Mouse (Mus musculus): ENCODE data around the gene Hcn3. TPM values are rescaled to one million over a fixed set of nuclear protein-coding genes. Genes with fewer than 3 reads are reported as not detected.

Gene Hcn3
- total and polyA plus RNA-seq, 2 experiments from 2014 or later: 38.1 to 85.7 TPM

GRCm38 (mm10) chr3:89147979-89148311 lies 12.1 kb downstream of the Hcn3 start:
- Histone ChIP-seq H3K4me2 (ENCODE audit: low read depth, low read length) (no peak overlapping the region), H3K4me1 (ENCODE audit: insufficient read depth, low read length) (no peaks in the 10 kb centered on the region), H3K27ac (no peak overlapping the region), H3K9ac (replicated peaks; ENCODE audit: low read length) (no peak overlapping the region), H3K36me3 (ENCODE audit: insufficient read depth, low read length) (peaks cover 5% of the 10 kb centered on the region; the same call in 1 of the 2 replicates), H3K4me3 (ENCODE audit: low read length) (no peak overlapping the region), H3K27me3 (ENCODE audit: insufficient read depth, low read length) (no peaks in the 10 kb centered on the region), H3K9me3 (ENCODE audit: low read length) (no peaks in the 10 kb centered on the region)
- WGBS: 23% methylated on average over 15 of the region's 15 CpGs
- ATAC-seq: no peak
- DNase-seq (ENCODE audit: low spot score): no peak
- TF ChIP-seq CTCF (IDR thresholded peaks at IDR 0.05; ENCODE audit: low read depth): no peak

DNA sequence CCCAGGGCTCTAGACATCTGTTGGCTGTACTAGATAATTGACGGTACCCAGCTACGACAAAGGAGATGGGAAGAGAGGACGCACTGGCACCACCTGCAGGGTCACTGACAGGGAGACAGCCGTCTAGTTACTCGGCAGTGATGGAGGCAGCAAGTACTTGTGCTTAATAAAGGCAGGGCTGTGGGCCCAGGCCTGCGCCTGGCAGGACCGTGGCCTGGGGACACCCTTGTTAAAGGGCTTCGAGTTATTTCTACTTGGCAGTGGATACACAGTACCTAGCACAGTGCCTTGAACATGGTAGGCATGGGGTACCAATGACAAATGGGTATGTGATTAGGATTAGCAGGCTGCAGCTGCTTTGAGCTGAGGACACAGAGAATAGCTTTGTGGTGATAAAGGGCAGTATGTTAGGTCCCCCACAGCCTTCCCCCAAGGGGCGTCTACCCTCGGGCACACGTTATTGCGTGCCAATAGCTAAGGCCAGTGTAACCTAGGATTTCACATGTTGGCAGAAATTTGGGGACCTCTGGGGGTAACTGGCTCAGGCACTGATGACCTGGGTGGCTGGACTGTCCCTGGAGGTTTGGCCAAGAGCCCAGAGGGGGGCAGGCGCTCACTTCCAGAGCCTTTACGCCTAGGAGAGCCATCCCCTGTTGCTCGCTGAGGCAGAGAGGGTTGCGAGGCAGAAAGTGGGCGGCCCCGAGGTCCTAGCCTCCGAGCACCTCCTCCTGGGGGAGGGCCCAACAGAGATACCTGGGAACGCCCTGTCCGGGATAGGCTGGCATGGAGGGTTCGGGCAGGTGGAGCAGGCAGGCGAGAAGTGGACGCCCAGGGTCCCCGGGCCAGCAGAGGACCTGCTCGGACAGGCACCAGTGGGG lies 12.7 kb downstream of the Hcn3 start:
- DNase-seq (ENCODE audit: low spot score) (no peak), ATAC-seq (no peak)
- no peak overlapping the region for H3K4me3 ChIP-seq (ENCODE audit: low read length)
- peaks cover 5% of the 10 kb centered on the region; the same call in 1 of the 2 replicates for H3K36me3 ChIP-seq (ENCODE audit: insufficient read depth, low read length)
- H3K4me1 ChIP-seq (ENCODE audit: insufficient read depth, low read length): no peaks in the 10 kb centered on the region
- peak; percentile 29 for TF ChIP-seq CTCF (IDR thresholded peaks at IDR 0.05; ENCODE audit: low read depth)
- no peaks in the 10 kb centered on the region for H3K27me3 ChIP-seq (ENCODE audit: insufficient read depth, low read length)
- H3K27ac ChIP-seq: no peak overlapping the region
- 29% methylated on average over 26 of the region's 26 CpGs for WGBS
- H3K9ac ChIP-seq (replicated peaks; ENCODE audit: low read length): no peak overlapping the region
- H3K9me3 ChIP-seq (ENCODE audit: low read length): no peaks in the 10 kb centered on the region
- H3K4me2 ChIP-seq (ENCODE audit: low read depth, low read length): no peak overlapping the region

DNA sequence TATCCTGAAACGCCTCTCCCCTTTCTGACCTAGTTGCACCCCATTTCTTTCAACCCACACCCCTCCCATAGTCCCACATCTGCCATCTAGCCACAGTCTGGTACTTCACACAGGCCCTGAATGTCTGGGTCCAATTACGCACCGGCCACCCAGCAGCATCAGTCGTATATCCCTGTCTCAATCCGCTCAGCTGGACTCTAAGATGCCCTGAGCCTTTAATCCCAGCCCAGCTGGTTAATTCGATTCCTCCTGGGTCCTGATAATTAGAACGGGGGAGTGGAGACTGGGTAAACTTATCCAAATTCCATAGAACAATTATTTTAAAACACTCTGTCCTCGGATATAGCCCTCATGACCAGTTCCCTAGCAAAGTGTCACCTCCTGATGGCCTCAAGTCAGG lies 14.4 kb downstream of the Hcn3 start:
- TF ChIP-seq CTCF (IDR thresholded peaks at IDR 0.05; ENCODE audit: low read depth): no peak
- no peaks in the 10 kb centered on the region for H3K27me3 ChIP-seq (ENCODE audit: insufficient read depth, low read length)
- no peak for DNase-seq (ENCODE audit: low spot score)
- no peak overlapping the region for H3K9ac ChIP-seq (replicated peaks; ENCODE audit: low read length)
- no peak overlapping the region for H3K4me2 ChIP-seq (ENCODE audit: low read depth, low read length)
- no peak for ATAC-seq
- no peaks in the 10 kb centered on the region; the same call in 1 of the 2 replicates for H3K36me3 ChIP-seq (ENCODE audit: insufficient read depth, low read length)
- no peaks in the 10 kb centered on the region for H3K4me1 ChIP-seq (ENCODE audit: insufficient read depth, low read length)
- WGBS: 55% methylated on average over 8 of the region's 8 CpGs
- no peak overlapping the region for H3K4me3 ChIP-seq (ENCODE audit: low read length)
- no peak overlapping the region for H3K27ac ChIP-seq
- no peaks in the 10 kb centered on the region for H3K9me3 ChIP-seq (ENCODE audit: low read length)

GRCm38 (mm10) chr3:89144821-89145220 lies 15.2 kb downstream of the Hcn3 start:
- H3K4me3 ChIP-seq (ENCODE audit: low read length): no peak overlapping the region
- no peaks in the 10 kb centered on the region for H3K27me3 ChIP-seq (ENCODE audit: insufficient read depth, low read length)
- TF ChIP-seq CTCF (IDR thresholded peaks at IDR 0.05; ENCODE audit: low read depth): no peak
- no peak for DNase-seq (ENCODE audit: low spot score)
- no peaks in the 10 kb centered on the region for H3K4me1 ChIP-seq (ENCODE audit: insufficient read depth, low read length)
- no peaks in the 10 kb centered on the region for H3K9me3 ChIP-seq (ENCODE audit: low read length)
- no peak overlapping the region for H3K4me2 ChIP-seq (ENCODE audit: low read depth, low read length)
- no peaks in the 10 kb centered on the region; the same call in 1 of the 2 replicates for H3K36me3 ChIP-seq (ENCODE audit: insufficient read depth, low read length)
- WGBS: 81% methylated on average over 10 of the region's 10 CpGs
- ATAC-seq: no peak
- H3K27ac ChIP-seq: no peak overlapping the region
- no peak overlapping the region for H3K9ac ChIP-seq (replicated peaks; ENCODE audit: low read length)

GRCm38 (mm10) chr3:89136365-89136764 lies 23.6 kb downstream of the Hcn3 start:
- H3K9ac ChIP-seq (replicated peaks; ENCODE audit: low read length): no peak overlapping the region
- H3K4me3 ChIP-seq (ENCODE audit: low read length): no peak overlapping the region
- H3K27me3 ChIP-seq (ENCODE audit: insufficient read depth, low read length): no peaks in the 10 kb centered on the region
- ATAC-seq: no peak
- no peak overlapping the region for H3K27ac ChIP-seq
- WGBS: 33% methylated on average over 9 of the region's 9 CpGs
- no peaks in the 10 kb centered on the region for H3K4me1 ChIP-seq (ENCODE audit: insufficient read depth, low read length)
- peak; percentile 15; the same call in 1 of the 2 replicates for TF ChIP-seq CTCF (IDR thresholded peaks at IDR 0.05; ENCODE audit: low read depth)
- H3K36me3 ChIP-seq (ENCODE audit: insufficient read depth, low read length): no peaks in the 10 kb centered on the region
- no peaks in the 10 kb centered on the region for H3K9me3 ChIP-seq (ENCODE audit: low read length)
- DNase-seq (ENCODE audit: low spot score): no peak
- no peak overlapping the region for H3K4me2 ChIP-seq (ENCODE audit: low read depth, low read length)

DNA sequence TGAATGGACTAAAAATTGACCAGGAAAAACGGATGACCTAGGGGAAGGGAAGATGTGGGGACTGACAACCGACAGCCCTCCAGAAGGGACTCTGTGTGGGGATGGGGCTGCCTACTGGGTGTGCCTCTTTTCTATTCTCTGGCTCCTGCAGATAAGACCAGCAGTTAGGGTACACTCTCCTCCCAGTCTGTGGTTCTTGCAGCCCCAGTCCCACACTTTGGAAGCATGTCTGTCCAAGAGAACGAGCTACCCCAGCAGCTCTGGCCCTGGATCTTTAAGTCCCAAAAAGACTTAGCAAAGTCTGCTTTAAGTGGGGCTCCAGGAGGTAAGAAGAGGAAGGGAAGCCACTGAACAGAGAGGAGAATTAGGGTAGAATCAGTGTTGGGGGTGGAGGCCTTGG lies 24.0 kb downstream of the Hcn3 start, which contains the start of gene Pklr:
Gene Pklr (plus strand): TSS at position 185 of the 400 bp plus-strand sequence.
- ATAC-seq: no peak
- no peaks in the 10 kb centered on the region for H3K4me1 ChIP-seq (ENCODE audit: insufficient read depth, low read length)
- WGBS: 59% methylated on average over 3 of the region's 3 CpGs

GRCm38 (mm10) chr3:89133752-89134151 lies 26.2 kb downstream of the Hcn3 start:
- no peak for TF ChIP-seq CTCF (IDR thresholded peaks at IDR 0.05; ENCODE audit: low read depth)
- 97% methylated on average over 1 of the region's 1 CpGs for WGBS
- H3K4me3 ChIP-seq (ENCODE audit: low read length): no peak overlapping the region
- H3K27ac ChIP-seq: no peak overlapping the region
- H3K4me2 ChIP-seq (ENCODE audit: low read depth, low read length): no peak overlapping the region
- ATAC-seq: no peak
- no peaks in the 10 kb centered on the region for H3K9me3 ChIP-seq (ENCODE audit: low read length)
- H3K9ac ChIP-seq (replicated peaks; ENCODE audit: low read length): no peak overlapping the region
- H3K4me1 ChIP-seq (ENCODE audit: insufficient read depth, low read length): no peaks in the 10 kb centered on the region
- DNase-seq (ENCODE audit: low spot score): no peak
- H3K27me3 ChIP-seq (ENCODE audit: insufficient read depth, low read length): no peaks in the 10 kb centered on the region
- H3K36me3 ChIP-seq (ENCODE audit: insufficient read depth, low read length): no peaks in the 10 kb centered on the region

More for the DNA sequence above, 24.0 kb downstream of the Hcn3 start, which contains the start of gene Pklr:
- no peak for TF ChIP-seq CTCF (IDR thresholded peaks at IDR 0.05; ENCODE audit: low read depth)
- H3K4me3 ChIP-seq (ENCODE audit: low read length): no peak within 1 kb of the TSS
- no peak within 1 kb of the TSS for H3K9ac ChIP-seq (replicated peaks; ENCODE audit: low read length)
- no peaks in the 10 kb centered on the region for H3K36me3 ChIP-seq (ENCODE audit: insufficient read depth, low read length)
- H3K4me2 ChIP-seq (ENCODE audit: low read depth, low read length): no peak within 1 kb of the TSS
- DNase-seq (ENCODE audit: low spot score): no peak
- H3K9me3 ChIP-seq (ENCODE audit: low read length): no peaks in the 10 kb centered on the region
- no peaks in the 10 kb centered on the region for H3K27me3 ChIP-seq (ENCODE audit: insufficient read depth, low read length)
- H3K27ac ChIP-seq: no peak within 1 kb of the TSS
